Mouse (Mus musculus) liver, embryonic 14.5 days (tissue): ENCODE data around the gene Prss32. TPM values are rescaled to one million over a fixed set of nuclear protein-coding genes. Genes with fewer than 3 reads are reported as not detected.

ENCODE experiments used
- ATAC-seq: fragments of 200-750 bp; cut with Nextera tagmentation; 2 replicates; pipeline ENCODE4 v1.8.0; 2017; ENCODE audit warnings: moderate number of reproducible peaks, mild to moderate bottlenecking, moderate library complexity; ENCODE audit not compliant: insufficient read depth
- DNase-seq, 3 experiments: peaks; one replicate each; pipeline ENCODE4 v3.0.0-alpha.2; 2012 to 2013; ENCODE audit warnings: low read depth in 3 of 3, low spot score in 3 of 3
- H3K27ac ChIP-seq: fragments of 300-500 bp; sonication (generic); 2 replicates; pipeline ENCODE4 v1.5.1; 2014; ENCODE audit warnings: moderate library complexity, mild to moderate bottlenecking, control low read depth, inconsistent platforms
- H3K27me3 ChIP-seq: fragments of 300-500 bp; sonication (generic); 2 replicates; pipeline ENCODE4 v1.6.1; 2014; ENCODE audit warnings: mild to moderate bottlenecking, low read length, moderate library complexity; ENCODE audit not compliant: control insufficient read depth, insufficient read depth
- H3K36me3 ChIP-seq: fragments of 300-500 bp; sonication (generic); replicated peaks from 2 replicates; pipeline ENCODE4 v1.6.1; 2014; ENCODE audit warnings: low read depth; ENCODE audit not compliant: control insufficient read depth, insufficient read depth
- H3K4me1 ChIP-seq, 2 experiments: fragments of 200-500 bp in 1 of 2; fragments of 300-500 bp in 1 of 2; sonication (generic) in 1 of 2; replicated peaks; 2 replicates each; pipeline ENCODE4 v1.6.1; 2012 to 2014; ENCODE audit warnings: antibody characterized with exemption in 1 of 2, inconsistent platforms in 1 of 2, low read length in 1 of 2; ENCODE audit not compliant: control insufficient read depth in 2 of 2, insufficient read depth in 2 of 2
- H3K4me2 ChIP-seq: fragments of 300-500 bp; sonication (generic); 2 replicates; pipeline ENCODE4 v1.6.1; 2014; ENCODE audit warnings: low read depth, mild to moderate bottlenecking, control low read depth, moderate library complexity
- H3K4me3 ChIP-seq, 2 experiments: fragments of 200-500 bp in 1 of 2; fragments of 300-500 bp in 1 of 2; sonication (generic) in 1 of 2; 2 replicates each; pipeline ENCODE4 v1.5.1; 2012 to 2014; ENCODE audit warnings: low read depth in 2 of 2, low read length in 2 of 2, mild to moderate bottlenecking in 2 of 2, control low read depth in 1 of 2, inconsistent platforms in 1 of 2, moderate library complexity in 1 of 2; ENCODE audit not compliant: insufficient read depth in 1 of 2
- H3K9ac ChIP-seq: fragments of 300-500 bp; sonication (generic); replicated peaks from 2 replicates; pipeline ENCODE4 v1.6.1; 2014; ENCODE audit warnings: mild to moderate bottlenecking, control low read depth, moderate library complexity
- H3K9me3 ChIP-seq: fragments of 300-500 bp; sonication (generic); 2 replicates; pipeline ENCODE4 v1.6.1; 2016; ENCODE audit warnings: low read length, mixed read lengths; ENCODE audit not compliant: control insufficient read depth
- CTCF ChIP-seq: IDR thresholded peaks from 2 replicates; pipeline ENCODE4 v1.5.1; 2016; ENCODE audit warnings: antibody characterized with exemption, low read depth, control low read depth
- EP300 ChIP-seq: IDR thresholded peaks from 2 replicates; pipeline ENCODE4 v1.6.1; 2016; ENCODE audit warnings: antibody characterized with exemption, low read depth
- WGBS: fragments of 180-500 bp; shearing (Covaris S2); extraction: QIAGEN DNeasy Blood & Tissue Kit; methylation state at CpG from one replicate; pipeline ENCODE4 v1.1.7; 2014; ENCODE audit not compliant: insufficient replicate concordance; 5-methylcytosine and 5-hydroxymethylcytosine counted together
- polyA plus RNA-seq, 2 experiments: library from polyadenylated mRNA; depleted of rRNA in 1 of 2; stranded (reverse) in 1 of 2; unstranded in 1 of 2; fragments of >200 nt; fragmentation: Nextera tagmentation in 1 of 2; extraction: Ambion mirVana in 1 of 2; gene quantifications; 2 replicates each; pipeline versions ENCODE4 v1.2.1 to v1.2.3; 2012 to 2014

Gene Prss32
- polyA plus RNA-seq, 2 experiments, result not detected

DNA sequence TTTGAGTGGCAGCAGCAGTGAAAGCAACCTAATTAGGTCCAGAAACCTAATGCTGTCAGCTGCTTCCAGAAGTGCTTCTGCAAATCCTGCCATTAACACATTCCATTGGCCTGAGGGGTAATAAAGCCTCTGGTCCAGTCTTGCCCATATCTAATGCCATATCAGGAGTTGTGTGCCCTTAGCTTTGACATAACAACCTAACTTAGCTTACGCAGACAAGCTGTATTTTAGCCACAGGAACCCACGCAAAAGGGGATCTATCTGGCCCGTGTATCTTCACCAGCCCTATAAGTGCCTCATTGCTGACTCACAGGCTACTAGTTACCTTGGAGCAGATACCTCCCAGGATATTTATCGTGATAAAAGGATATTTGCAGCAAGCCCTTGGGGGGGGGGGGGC, 18.1 kb upstream of the Prss32 start:
- TF ChIP-seq CTCF, result no peak
- no peak for TF ChIP-seq EP300
- 74% methylated on average over 4 of the region's 4 CpGs for WGBS
- Histone ChIP-seq H3K4me2 (no peak overlapping the region), H3K9me3 (no peaks in the 10 kb centered on the region; the same call in 1 of the 2 replicates), H3K27me3 (no peaks in the 10 kb centered on the region; the same call in 1 of the 2 replicates), H3K36me3 (peaks cover 59% of the 10 kb centered on the region), H3K4me3 (no peak overlapping the region), H3K9ac (no peak overlapping the region), H3K27ac (no peak overlapping the region), H3K4me1 (peaks cover 13 to 15% of the 10 kb centered on the region in 2 experiments)
- no peak for ATAC-seq
- DNase-seq, result no peak

DNA sequence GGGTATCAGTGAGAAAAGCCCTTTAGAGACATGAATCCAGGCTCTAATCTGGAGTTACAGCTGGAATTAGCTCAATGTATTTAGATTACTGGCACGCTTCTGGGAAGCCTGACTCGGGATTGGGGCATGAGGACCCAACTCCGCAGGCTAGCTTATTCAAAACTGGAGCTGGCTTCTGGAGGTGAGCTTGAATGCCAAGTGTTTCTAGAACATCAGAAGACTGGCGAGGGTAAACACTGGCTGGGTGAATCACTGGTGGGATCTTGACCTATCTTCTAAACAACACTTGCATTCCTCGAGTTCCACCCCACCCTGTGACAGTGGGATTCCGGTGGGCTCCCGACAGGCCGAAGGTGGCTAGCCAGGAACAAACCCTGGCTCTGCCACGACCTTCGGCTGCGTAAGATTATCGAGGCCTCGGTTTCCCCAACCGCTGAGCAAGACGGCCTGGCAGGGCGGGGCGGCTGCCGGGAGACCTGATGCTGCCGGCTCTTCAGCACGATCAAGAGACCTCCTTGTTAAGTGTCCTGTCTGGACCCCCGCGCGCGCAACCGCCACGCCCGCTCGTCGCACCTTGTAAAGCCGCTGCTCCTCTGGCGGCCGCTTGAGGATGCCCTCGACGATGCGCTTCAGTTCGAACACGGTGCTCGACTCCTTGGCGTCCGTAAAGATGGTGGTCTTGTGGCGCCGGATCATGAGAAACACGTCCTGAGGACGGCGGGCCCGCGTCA, 15.2 kb upstream of the Prss32 start:
- DNase-seq (peak in 2 of 3 experiments; percentile 25 to 37), ATAC-seq (peak; percentile 72)
- TF ChIP-seq EP300, result no peak
- TF ChIP-seq CTCF, result peak; percentile 41
- Histone ChIP-seq H3K4me2 (peak overlapping the region; percentile 97), H3K4me1 (peaks cover 13 to 15% of the 10 kb centered on the region in 2 experiments), H3K4me3 (peak overlapping the region; percentile 83 to 87), H3K9ac (peak overlapping the region; percentile 90), H3K27me3 (peaks cover 2% of the 10 kb centered on the region; the same call in 1 of the 2 replicates), H3K36me3 (peaks cover 32% of the 10 kb centered on the region), H3K9me3 (no peaks in the 10 kb centered on the region; the same call in 1 of the 2 replicates), H3K27ac (peak overlapping the region; percentile 64)
- under 1% methylated on average over 47 of the region's 47 CpGs for WGBS

DNA sequence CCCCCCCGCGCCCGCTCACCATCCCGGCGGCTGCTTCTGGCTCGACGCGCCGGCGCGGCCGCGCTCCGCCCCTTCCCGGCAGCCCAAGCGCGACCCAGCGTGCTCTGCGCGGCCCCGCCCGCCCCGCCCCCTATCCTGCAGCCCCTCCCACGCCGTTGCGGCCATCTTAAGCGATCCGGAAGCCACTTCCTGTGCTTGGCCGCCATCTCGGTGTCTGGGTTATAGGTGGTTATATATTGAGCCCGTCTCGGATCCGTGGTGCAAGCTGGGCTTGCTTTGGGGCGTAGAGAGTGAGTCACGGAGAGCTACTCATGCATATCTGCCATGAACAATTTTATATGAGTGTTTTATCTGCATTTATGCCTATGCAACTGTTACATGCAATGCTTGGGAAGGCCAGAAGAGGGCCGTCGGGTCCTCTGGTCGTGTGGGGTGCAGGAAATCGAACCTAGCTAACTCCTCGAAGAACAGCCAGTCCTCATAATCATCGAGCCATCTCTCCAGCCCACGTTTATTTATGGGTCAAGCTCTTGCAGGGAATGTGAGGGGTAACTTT, 14.5 kb upstream of the Prss32 start, which contains the start of gene Elob:
Elob (minus strand) TSS at position 73 of the 556 bp plus-strand sequence.
- peaks cover 2% of the 10 kb centered on the region; the same call in 1 of the 2 replicates for H3K27me3 ChIP-seq
- H3K36me3 ChIP-seq, result peaks cover 25% of the 10 kb centered on the region
- peak within 1 kb of the TSS; percentile 83 to 96 for H3K4me3 ChIP-seq
- H3K27ac ChIP-seq, result peak within 1 kb of the TSS; percentile 71
- WGBS, result 1% methylated on average over 39 of the region's 42 CpGs
- H3K4me1 ChIP-seq, result peaks cover 13 to 15% of the 10 kb centered on the region in 2 experiments
- peak within 1 kb of the TSS; percentile 97 for H3K4me2 ChIP-seq
- no peaks in the 10 kb centered on the region; the same call in 1 of the 2 replicates for H3K9me3 ChIP-seq
- ATAC-seq (peak; percentile 92), DNase-seq (peak; percentile 68 to 80 (median 76))
- TF ChIP-seq EP300 (no peak), CTCF (peak; percentile 83)
- peak within 1 kb of the TSS; percentile 90 for H3K9ac ChIP-seq

DNA sequence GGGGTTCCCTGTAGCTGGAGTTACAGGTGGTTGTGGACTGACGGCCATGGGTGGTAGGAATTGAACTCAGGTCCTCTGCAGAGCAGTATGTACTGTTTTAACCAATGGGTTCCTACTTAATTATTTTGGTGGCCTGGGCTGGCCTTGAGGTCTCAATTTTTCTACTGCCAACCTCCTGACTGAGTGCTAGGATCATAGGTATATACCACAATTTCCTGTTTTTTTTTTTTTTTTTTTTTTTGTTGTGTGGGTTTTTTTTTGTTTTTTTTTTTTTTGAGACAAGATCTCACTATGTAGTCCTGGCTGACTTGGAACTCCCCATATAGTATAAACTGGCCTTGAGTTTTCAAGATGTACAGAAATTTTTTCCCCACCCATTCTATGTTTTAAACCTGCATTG, 12.5 kb upstream of the Prss32 start:
- Histone ChIP-seq H3K36me3 (peaks cover 6% of the 10 kb centered on the region), H3K4me3 (no peak overlapping the region), H3K4me2 (no peak overlapping the region), H3K9me3 (no peaks in the 10 kb centered on the region; the same call in 1 of the 2 replicates), H3K9ac (no peak overlapping the region), H3K27me3 (peaks cover 2% of the 10 kb centered on the region; the same call in 1 of the 2 replicates), H3K27ac (no peak overlapping the region), H3K4me1 (peaks cover 13 to 15% of the 10 kb centered on the region in 2 experiments)
- WGBS, result 81% methylated on average over 1 of the region's 1 CpGs
- DNase-seq (no peak), ATAC-seq (no peak)
- TF ChIP-seq EP300, result no peak
- TF ChIP-seq CTCF, result no peak

- Histone ChIP-seq H3K36me3 (no peaks in the 10 kb centered on the region), H3K27ac (no peak within 1 kb of the TSS), H3K4me2 (no peak within 1 kb of the TSS), H3K4me3 (no peak within 1 kb of the TSS), H3K9me3 (no peaks in the 10 kb centered on the region), H3K9ac (no peak within 1 kb of the TSS), H3K27me3 (peaks cover 2% of the 10 kb centered on the region; the same call in 1 of the 2 replicates), H3K4me1 (no peaks in the 10 kb centered on the region)
- DNase-seq (no peak), ATAC-seq (no peak)
- TF ChIP-seq CTCF (no peak), EP300 (no peak)
- WGBS, result 64% methylated on average over 8 of the region's 8 CpGs
Observed at GRCm38 (mm10) chr17:23836006-23836575, 7.6 kb upstream of the Prss32 start, which contains the start of gene Prss33. Gene Prss33, minus strand, starts transcription at chr17:23836056.
